Mouse (Mus musculus): ENCODE results near the gene Nat8f6.
"Not testable (repeated sequence)": the region's sequence is repeated elsewhere in the genome, so short reads cannot be mapped to it uniquely, and the experiment has no call there.

Gene Nat8f6

GRCm38 (mm10) chr6:85835104-85835503 is 14.3 kb upstream of the Nat8f6 start:
- DNase-seq, result not testable (repeated sequence)

DNA sequence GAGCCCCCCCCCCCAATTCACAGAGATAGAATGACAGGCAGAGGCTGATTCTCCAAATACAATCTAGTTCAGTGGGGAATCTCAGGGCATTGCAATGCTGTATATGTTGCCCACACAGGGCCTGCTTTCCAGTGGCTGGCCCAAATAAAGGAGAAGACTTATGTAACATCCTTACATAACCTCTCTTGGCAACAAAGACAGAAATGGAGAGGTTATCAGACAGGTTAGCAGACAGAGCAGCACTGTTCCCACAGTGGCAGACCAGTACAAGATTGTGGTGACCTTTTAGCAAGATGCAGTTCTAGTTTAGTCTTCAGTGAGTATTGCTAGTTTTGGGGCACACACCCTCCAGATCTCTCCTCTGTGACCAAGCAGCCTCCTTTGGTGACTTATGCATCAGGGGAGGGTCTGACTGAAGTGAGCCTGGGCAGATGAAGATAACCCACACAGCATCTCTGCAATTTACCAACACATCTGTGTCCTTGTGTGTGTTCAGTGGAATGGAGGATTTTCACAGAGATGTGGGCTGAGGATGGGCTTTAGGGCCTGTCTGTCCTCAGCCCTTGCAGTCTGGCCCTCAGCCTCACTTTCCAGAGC is 13.8 kb upstream of the Nat8f6 start:
- DNase-seq, result not testable (repeated sequence)

DNA sequence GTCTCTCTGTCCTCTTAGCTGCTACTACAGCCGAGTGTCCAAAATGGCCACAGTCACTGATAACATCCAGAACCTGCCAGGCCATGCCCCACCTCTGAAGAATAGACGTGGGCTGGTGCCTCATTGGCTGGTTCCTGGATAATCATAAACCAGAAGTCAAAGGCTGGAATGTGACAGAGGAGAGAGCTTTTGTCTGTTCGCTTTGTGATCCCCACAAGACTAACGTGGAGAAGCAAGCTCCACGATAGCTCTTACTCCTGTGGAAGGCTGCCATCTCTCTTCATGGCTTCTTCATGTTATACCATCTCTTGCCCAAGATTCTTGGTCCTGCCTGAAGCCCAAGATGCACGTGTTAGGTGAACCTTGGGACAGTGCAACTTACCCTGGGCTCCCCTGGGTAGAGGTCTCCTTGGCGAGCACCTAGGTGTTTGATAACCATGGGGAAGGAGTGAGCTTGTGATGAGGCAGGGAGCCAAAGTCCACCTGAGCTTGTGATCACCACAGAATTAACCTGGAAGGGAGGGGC is 11.1 kb upstream of the Nat8f6 start, which contains the start of gene Nat8:
Gene Nat8 (minus strand): TSS at position 287 of the 526 bp plus-strand sequence.
- DNase-seq, result no peak

DNA sequence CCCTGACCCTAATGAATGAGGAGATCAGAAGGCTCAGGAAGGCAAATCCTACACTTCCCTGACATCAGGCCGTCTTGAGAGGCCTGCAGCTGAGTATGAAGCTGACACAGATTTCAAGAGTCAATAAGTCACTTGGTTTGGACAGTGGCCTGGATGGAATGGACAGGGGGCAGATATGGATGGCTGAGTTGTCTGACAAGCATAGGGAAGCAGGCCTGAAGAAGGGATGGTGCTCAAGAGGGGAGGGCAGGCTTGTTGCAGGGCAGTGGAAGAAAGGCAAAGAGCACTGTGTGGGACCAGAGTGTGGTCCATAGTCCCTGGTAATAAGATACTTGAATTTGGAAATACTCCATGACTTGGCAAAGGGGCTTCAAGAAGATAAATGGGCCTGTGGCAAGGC is 8.7 kb upstream of the Nat8f6 start:
- no peak for DNase-seq

- no peak for DNase-seq
Measured at GRCm38 (mm10) chr6:85825886-85826285, 5.1 kb upstream of the Nat8f6 start.

- DNase-seq, result no peak
Measured at GRCm38 (mm10) chr6:85823382-85824090, 2.8 kb upstream of the Nat8f6 start.

GRCm38 (mm10) chr6:85822286-85822685 is 1.5 kb upstream of the Nat8f6 start:
- DNase-seq, result no peak

- DNase-seq, result no peak
Measured at GRCm38 (mm10) chr6:85818338-85818737, 2.4 kb downstream of the Nat8f6 start.

DNA sequence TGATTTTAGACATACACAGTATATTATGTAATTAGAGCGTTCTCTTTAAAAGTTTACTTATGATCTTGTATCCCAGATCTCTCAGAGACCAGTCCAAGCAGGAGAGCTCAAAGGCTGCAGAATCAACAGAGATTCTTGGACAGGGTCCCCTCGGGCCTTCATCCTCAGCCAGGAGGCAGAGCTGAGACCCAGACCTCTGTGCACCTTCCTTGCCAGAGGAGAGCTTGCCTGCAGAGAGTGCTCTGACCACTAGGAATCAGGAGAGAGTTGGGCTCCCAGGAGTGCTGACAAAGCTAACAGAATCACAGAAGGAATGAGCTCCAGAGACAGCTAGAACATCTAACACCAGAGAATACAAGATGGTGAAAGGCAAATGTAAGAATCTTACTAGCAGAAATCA is 7.4 kb downstream of the Nat8f6 start:
- DNase-seq, result no peak

DNA sequence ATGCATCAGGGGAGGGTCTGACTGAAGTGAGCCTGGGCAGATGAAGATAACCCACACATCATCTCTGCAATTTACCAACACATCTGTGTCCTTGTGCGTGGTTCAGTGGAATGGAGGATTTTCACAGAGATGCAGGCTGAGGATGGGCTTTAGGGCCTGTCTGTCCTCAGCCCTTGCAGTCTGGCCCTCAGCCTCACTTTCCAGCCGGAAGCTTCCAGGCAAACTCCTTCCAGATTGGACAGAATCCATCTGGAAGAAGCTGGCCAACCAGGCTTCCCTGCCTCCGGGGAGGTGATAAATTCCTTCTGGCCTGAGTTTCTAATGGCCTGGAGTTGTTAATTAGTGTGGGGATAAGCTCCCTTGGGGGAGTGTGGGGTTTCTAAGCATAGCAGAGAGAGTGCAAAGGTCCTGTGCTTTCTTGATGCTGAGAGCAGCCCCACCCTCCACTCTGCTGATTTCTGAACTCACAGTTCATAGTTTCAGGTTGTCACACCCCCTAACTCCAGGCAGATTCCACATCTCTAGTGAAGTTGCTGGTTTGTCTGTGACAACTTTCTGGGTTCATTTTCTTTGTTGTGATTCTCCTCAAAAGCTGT is 9.7 kb downstream of the Nat8f6 start:
- DNase-seq, result not testable (repeated sequence)

- DNase-seq, result not testable (repeated sequence)
Measured at GRCm38 (mm10) chr6:85810514-85810913, 10.2 kb downstream of the Nat8f6 start.

DNA sequence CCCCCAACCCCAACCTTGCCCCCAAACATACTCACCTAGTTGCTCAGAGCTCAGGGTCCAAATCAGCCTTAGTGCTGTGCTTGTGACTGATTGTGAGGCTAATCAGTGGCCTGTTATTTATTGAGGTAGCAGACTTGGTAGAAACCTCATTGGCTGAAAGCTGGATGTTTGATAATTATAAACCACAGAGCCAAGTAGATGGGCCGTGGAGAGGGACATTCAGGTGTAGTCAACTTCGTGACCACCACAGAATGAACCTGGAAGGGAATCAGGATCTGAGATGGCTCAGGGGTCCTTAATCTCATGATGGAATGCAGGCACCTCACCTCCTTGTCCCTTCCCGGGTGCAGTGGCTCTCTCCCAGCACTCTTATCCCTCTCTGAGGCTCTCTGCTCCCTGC is 11.0 kb downstream of the Nat8f6 start:
- not testable (repeated sequence) for DNase-seq

GRCm38 (mm10) chr6:85803180-85803579 is 17.6 kb downstream of the Nat8f6 start:
- not testable (repeated sequence) for DNase-seq

DNA sequence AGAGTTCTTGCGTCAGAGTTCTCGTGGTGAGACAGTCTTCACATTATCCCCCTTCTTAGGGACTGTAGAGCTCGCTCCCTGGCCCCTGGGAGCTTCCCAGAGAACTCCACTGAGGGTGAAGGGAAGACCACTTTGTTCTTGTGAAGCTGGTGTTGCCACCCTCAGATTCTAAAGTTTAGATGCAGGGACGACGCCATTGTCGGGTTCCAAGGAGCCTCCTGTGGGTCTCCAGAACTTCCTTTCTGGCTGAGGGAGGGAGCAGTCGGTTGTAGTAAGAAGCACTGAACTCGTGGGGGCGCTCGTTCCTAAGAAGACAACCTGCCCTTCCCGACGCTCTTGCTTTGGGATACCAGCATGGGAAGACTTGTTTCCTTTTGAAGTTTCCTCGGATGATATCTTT is 55.2 kb downstream of the Nat8f6 start, which contains the start of gene Nat8f3:
Gene Nat8f3 (minus strand): TSS at position 223 of the 400 bp plus-strand sequence.
- not testable (repeated sequence) for DNase-seq

DNA sequence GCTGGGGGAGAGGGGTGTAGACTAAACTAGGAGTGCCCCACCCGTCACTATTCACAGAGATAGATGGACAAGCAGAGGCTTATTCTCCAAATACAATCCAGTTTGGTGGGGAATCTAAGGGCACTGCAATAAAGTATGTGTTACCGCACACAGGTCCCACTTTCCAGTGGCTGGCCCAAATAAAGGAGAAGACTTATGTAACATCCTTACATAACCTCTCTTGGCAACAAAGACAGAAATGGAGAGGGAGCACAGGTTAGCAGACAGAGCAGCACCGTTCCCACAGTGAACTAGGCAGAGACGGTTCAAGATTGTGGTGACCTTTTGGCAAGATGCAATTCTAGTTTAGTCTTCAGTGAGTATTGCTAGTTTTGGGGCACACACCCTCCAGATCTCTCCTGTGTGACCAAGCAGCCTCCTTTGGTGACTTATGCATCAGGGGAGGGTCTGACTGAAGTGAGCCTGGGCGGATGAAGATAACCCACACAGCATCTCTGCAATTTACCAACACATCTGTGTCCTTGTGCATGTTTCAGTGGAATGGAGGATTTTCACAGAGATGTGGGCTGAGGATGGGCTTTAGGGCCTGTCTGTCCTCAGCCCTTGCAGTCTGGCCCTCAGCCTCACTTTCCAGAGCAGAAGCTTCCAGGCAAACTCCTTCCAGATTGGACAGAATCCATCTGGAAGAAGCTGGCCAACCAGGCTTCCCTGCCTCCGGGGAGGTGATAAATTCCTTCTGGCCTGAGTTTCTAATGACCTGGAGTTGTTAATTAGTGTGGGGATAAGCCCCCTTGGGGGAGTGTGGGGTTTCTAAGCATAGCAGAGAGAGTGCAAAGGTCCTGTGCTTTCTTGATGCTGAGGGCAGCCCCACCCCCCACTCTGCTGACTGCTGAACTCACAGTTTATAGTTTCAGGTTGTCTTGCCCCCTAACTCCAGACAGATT is 57.4 kb downstream of the Nat8f6 start:
- DNase-seq, result not testable (repeated sequence)

- not testable (repeated sequence) for DNase-seq
Measured at GRCm38 (mm10) chr6:85762678-85763077, 58.1 kb downstream of the Nat8f6 start.

Measured in thymus, postnatal 25 days (tissue).